In the genomic region with DNA sequence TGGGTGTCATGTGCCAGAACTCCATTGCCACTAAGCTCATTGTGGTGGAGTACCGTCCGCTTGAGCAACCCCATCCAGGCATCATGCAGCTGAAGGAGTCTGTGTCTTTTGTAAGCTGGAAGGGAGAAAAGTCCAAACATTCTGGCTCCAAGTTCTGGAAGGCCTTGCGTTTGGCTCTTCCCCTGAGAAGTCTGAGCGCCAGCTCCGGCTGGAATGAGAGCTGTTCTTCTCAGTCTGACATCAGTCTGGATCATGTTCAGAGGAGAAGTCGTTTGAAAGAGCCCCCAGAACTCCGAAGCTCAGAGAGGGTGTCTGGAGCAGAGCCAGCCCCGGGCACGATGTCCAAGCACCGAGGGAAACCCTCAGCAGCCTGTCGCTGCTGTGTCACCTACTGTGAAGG, we compare ENCODE assay signal across 9 mouse cellular contexts.
A peak's percentile ranks its signal among the peaks of the same experiment; 100 is the strongest.
DNase-seq lines count a peak whose midpoint lies in the region; ATAC-seq lines count a peak whose summit lies in the region.
"Had no signal": no experiment of that assay in that cellular context is flagged by ENCODE, and none has a peak within 500 bp of the region (broad histone marks: within the 10 kb centered on the region; RNA-seq: fewer than 3 reads in every experiment).

No protein-coding gene starts in this region.

- H3K4me1 ChIP-seq in heart, embryonic 12.5 days (replicated peaks), result peaks cover 2% of the 10 kb centered on the region; the same call in 1 of the 2 replicates
- no peaks in the 10 kb centered on the region; the same call in 1 of the 2 replicates for H3K4me1 ChIP-seq in limb, embryonic 10.5 days

- 78% methylated on average over 11 of the region's 11 CpGs for WGBS in heart, embryonic 12.5 days
- 93% methylated on average over 11 of the region's 11 CpGs for WGBS in limb, embryonic 10.5 days

- DNase-seq in heart, adult 18-20 months, result peak; percentile 53 to 62
- peak; percentile 53 for DNase-seq in Muller cell, postnatal 12 days (ENCODE audit: inconsistent ontology term)
- peak; percentile 9 to 30 for DNase-seq in cerebellum, postnatal 25 days
- DNase-seq in layer of hippocampus, postnatal 10 days (ENCODE audit: low spot score in 2 of 2), result peak; percentile 59 to 71
- DNase-seq in B cell, adult 2 months, result no peak
- no peak for DNase-seq in limb, embryonic 10.5 days (ENCODE audit: low spot score)
- no peak for DNase-seq in spleen, adult 18-20 months

- H3K4me3 ChIP-seq in heart, embryonic 12.5 days, result no peak overlapping the region
- no peak overlapping the region for H3K4me3 ChIP-seq in limb, embryonic 10.5 days
- H3K4me3 ChIP-seq: embryonic facial prominence, embryonic 12.5 days had no signal

- no peaks in the 10 kb centered on the region for H3K36me3 ChIP-seq in heart, embryonic 12.5 days
- no peaks in the 10 kb centered on the region for H3K36me3 ChIP-seq in limb, embryonic 10.5 days
- H3K36me3 ChIP-seq: embryonic facial prominence, embryonic 12.5 days had no signal

- no peak overlapping the region for H3K27ac ChIP-seq in heart, embryonic 12.5 days (ENCODE audit: poor library complexity, severe bottlenecking)
- H3K27ac ChIP-seq in limb, embryonic 10.5 days, result no peak overlapping the region
- H3K27ac ChIP-seq: embryonic facial prominence, embryonic 12.5 days had no signal

- no peaks in the 10 kb centered on the region for H3K27me3 ChIP-seq in heart, embryonic 12.5 days (replicated peaks)
- no peaks in the 10 kb centered on the region for H3K27me3 ChIP-seq in limb, embryonic 10.5 days (ENCODE audit: low read depth, poor library complexity, severe bottlenecking)
- H3K27me3 ChIP-seq: embryonic facial prominence, embryonic 12.5 days had no signal

- H3K4me2 ChIP-seq in heart, embryonic 12.5 days, result no peak overlapping the region
- H3K4me2 ChIP-seq: embryonic facial prominence, embryonic 12.5 days had no signal

- H3K9ac ChIP-seq in heart, embryonic 12.5 days, result no peak overlapping the region
- H3K9ac ChIP-seq: embryonic facial prominence, embryonic 12.5 days had no signal

- ATAC-seq in heart, embryonic 12.5 days (ENCODE audit: insufficient number of reproducible peaks, low FRiP score), result no peak

- no peaks in the 10 kb centered on the region for H3K9me3 ChIP-seq in heart, embryonic 12.5 days (replicated peaks)
- H3K9me3 ChIP-seq in limb, embryonic 10.5 days (replicated peaks), result no peaks in the 10 kb centered on the region
- H3K9me3 ChIP-seq: embryonic facial prominence, embryonic 12.5 days had no signal

Comparison
In these comparisons a context has a peak if more than half of its experiments do, and no peak if none do; other contexts are left out.
1. DNase-seq: peak in heart, adult 18-20 months (2 of 2), Muller cell, postnatal 12 days (single experiment), cerebellum, postnatal 25 days (2 of 2) and layer of hippocampus, postnatal 10 days (2 of 2); none in B cell, adult 2 months (0 of 2), limb, embryonic 10.5 days (single experiment) and spleen, adult 18-20 months (0 of 2).